ENCODE assay signal across 16 mouse cellular contexts in genomic region chr15:67785583-67785982, GRCm38 (mm10).
DNase-seq lines count a peak whose midpoint lies in the region; ATAC-seq and TF ChIP-seq lines count a peak whose summit lies in the region.
"Had no signal": no experiment of that assay in that cellular context is flagged by ENCODE, and none has a peak within 500 bp of the region (broad histone marks: within the 10 kb centered on the region; RNA-seq: fewer than 3 reads in every experiment).

No protein-coding gene starts in this region.

- no peak for DNase-seq in forebrain, embryonic 10.5 days (ENCODE audit: extremely low spot score, low spot score)
- no peak for DNase-seq in lung, adult 2 months
- no peak for DNase-seq in frontal cortex, postnatal 36 days (ENCODE audit: low spot score in 2 of 2)
- DNase-seq: adrenal gland, postnatal 36 days; cerebellum, adult 8-10 months; gastrocnemius, postnatal 25 days; kidney, adult 11 months; thymus, postnatal 14 days had no signal

- no peaks in the 10 kb centered on the region for H3K36me3 ChIP-seq in forebrain, embryonic 15.5 days
- H3K36me3 ChIP-seq in forebrain, embryonic 10.5 days (replicated peaks) = no peaks in the 10 kb centered on the region
- H3K36me3 ChIP-seq in lung, embryonic 16.5 days (ENCODE audit: control insufficient read depth, insufficient read depth, low read length) = no peaks in the 10 kb centered on the region
- H3K36me3 ChIP-seq: liver, embryonic 12.5 days; neural tube, embryonic 12.5 days had no signal

- 46% methylated on average over 2 of the region's 2 CpGs for WGBS in forebrain, embryonic 15.5 days
- WGBS in forebrain, embryonic 10.5 days = 91% methylated on average over 2 of the region's 2 CpGs
- 15% methylated on average over 2 of the region's 2 CpGs for WGBS in lung, embryonic 16.5 days
- WGBS in lung, adult 2 months = 12% methylated on average over 2 of the region's 2 CpGs

- H3K9me3 ChIP-seq in forebrain, embryonic 15.5 days = no peaks in the 10 kb centered on the region
- no peaks in the 10 kb centered on the region for H3K9me3 ChIP-seq in forebrain, embryonic 10.5 days
- no peaks in the 10 kb centered on the region for H3K9me3 ChIP-seq in lung, embryonic 16.5 days (ENCODE audit: control insufficient read depth, low read length)
- H3K9me3 ChIP-seq: liver, embryonic 12.5 days; neural tube, embryonic 12.5 days had no signal

- H3K27me3 ChIP-seq in forebrain, embryonic 15.5 days = no peaks in the 10 kb centered on the region
- no peaks in the 10 kb centered on the region for H3K27me3 ChIP-seq in forebrain, embryonic 10.5 days (ENCODE audit: poor library complexity, severe bottlenecking)
- H3K27me3 ChIP-seq in lung, embryonic 16.5 days (ENCODE audit: control insufficient read depth, insufficient read depth, low read depth, low read length) = no peaks in the 10 kb centered on the region
- H3K27me3 ChIP-seq: liver, embryonic 12.5 days; neural tube, embryonic 12.5 days had no signal

- H3K27ac ChIP-seq in forebrain, embryonic 15.5 days (replicated peaks) = no peak overlapping the region
- no peak overlapping the region for H3K27ac ChIP-seq in forebrain, embryonic 10.5 days
- no peak overlapping the region for H3K27ac ChIP-seq in lung, embryonic 16.5 days (ENCODE audit: low read length)
- H3K27ac ChIP-seq: liver, embryonic 12.5 days; neural tube, embryonic 12.5 days had no signal

- no peak for TF ChIP-seq CTCF in lung, adult 2 months (IDR thresholded peaks at IDR 0.05; ENCODE audit: insufficient read depth, low read length)

- H3K4me3 ChIP-seq in forebrain, embryonic 15.5 days = no peak overlapping the region
- no peak overlapping the region for H3K4me3 ChIP-seq in forebrain, embryonic 10.5 days
- H3K4me3 ChIP-seq in lung, embryonic 16.5 days (ENCODE audit: low read length) = no peak overlapping the region
- H3K4me3 ChIP-seq in lung, adult 2 months (replicated peaks; ENCODE audit: extremely low read depth, low read depth, low read length) = no peak overlapping the region
- H3K4me3 ChIP-seq: liver, embryonic 12.5 days; neural tube, embryonic 12.5 days had no signal

- H3K4me1 ChIP-seq in forebrain, embryonic 15.5 days = 0 out of 2 replicates have a peak, but pooled peaks cover 2% of the 10 kb centered on the region
- H3K4me1 ChIP-seq in forebrain, embryonic 10.5 days = no peaks in the 10 kb centered on the region
- H3K4me1 ChIP-seq in lung, embryonic 16.5 days (replicated peaks; ENCODE audit: control insufficient read depth, insufficient read depth, low read length) = peaks cover 4% of the 10 kb centered on the region
- H3K4me1 ChIP-seq in lung, adult 2 months (ENCODE audit: control insufficient read depth, insufficient read depth, low read length) = no peaks in the 10 kb centered on the region
- H3K4me1 ChIP-seq: liver, embryonic 12.5 days; neural tube, embryonic 12.5 days had no signal

- no peak overlapping the region for H3K4me2 ChIP-seq in forebrain, embryonic 15.5 days (replicated peaks)
- H3K4me2 ChIP-seq in lung, embryonic 16.5 days (ENCODE audit: low read depth, low read length) = no peak overlapping the region
- H3K4me2 ChIP-seq: liver, embryonic 12.5 days; neural tube, embryonic 12.5 days had no signal

- H3K9ac ChIP-seq in forebrain, embryonic 15.5 days (replicated peaks) = no peak overlapping the region
- H3K9ac ChIP-seq in lung, embryonic 16.5 days (ENCODE audit: low read length) = no peak overlapping the region
- H3K9ac ChIP-seq: liver, embryonic 12.5 days; neural tube, embryonic 12.5 days had no signal

- 0 out of 2 replicates have a peak, but pooled peaks have one; percentile 43 for ATAC-seq in forebrain, embryonic 15.5 days (replicated peaks)
- ATAC-seq in lung, embryonic 16.5 days (ENCODE audit: low read depth) = peak; percentile 77
- ATAC-seq in granulocyte monocyte progenitor cell, adult 5-6 weeks (replicated peaks; ENCODE audit: poor library complexity, severe bottlenecking) = peak; percentile 16; the same call in 1 of the 2 replicates
- peak; percentile 43 for ATAC-seq in megakaryocyte progenitor cell, adult 5-6 weeks (replicated peaks; ENCODE audit: poor library complexity)
- ATAC-seq in erythroblast, adult 5-6 weeks (replicated peaks; ENCODE audit: low FRiP score, poor library complexity, severe bottlenecking) = no peak
- ATAC-seq: hindbrain, embryonic 16.5 days; liver, embryonic 12.5 days had no signal

- TF ChIP-seq POLR2A in lung, adult 2 months (IDR thresholded peaks at IDR 0.05; ENCODE audit: borderline replicate concordance, extremely low read depth, low read depth, low read length) = no peak
